Mouse (Mus musculus) liver, embryonic 16.5 days (tissue): ENCODE data around the gene Tusc2. TPM values are rescaled to one million over a fixed set of nuclear protein-coding genes. Genes with fewer than 3 reads are reported as not detected.
A peak's percentile ranks its signal among the peaks of the same experiment; 100 is the strongest.

Source experiments
- ATAC-seq: fragments of 200-750 bp; cut with Nextera tagmentation; 2 replicates; pipeline ENCODE4 v1.8.0; 2017; ENCODE audit warnings: low read depth, mild to moderate bottlenecking, moderate number of reproducible peaks, moderate library complexity
- H3K27ac ChIP-seq: fragments of 300-500 bp; sonication (generic); 2 replicates; pipeline ENCODE4 v1.5.1; 2014; ENCODE audit warnings: mild to moderate bottlenecking, low read length
- H3K27me3 ChIP-seq: fragments of 300-500 bp; sonication (generic); 2 replicates; pipeline ENCODE4 v1.6.1; 2014; ENCODE audit warnings: low read depth, low read length, mixed read lengths; ENCODE audit not compliant: control insufficient read depth, insufficient read depth
- H3K36me3 ChIP-seq: fragments of 300-500 bp; sonication (generic); 2 replicates; pipeline ENCODE4 v1.6.1; 2014; ENCODE audit warnings: mild to moderate bottlenecking; ENCODE audit not compliant: control insufficient read depth, insufficient read depth
- H3K4me1 ChIP-seq: fragments of 300-500 bp; sonication (generic); 2 replicates; pipeline ENCODE4 v1.6.1; 2014; ENCODE audit warnings: low read depth, low read length, mixed read lengths; ENCODE audit not compliant: control insufficient read depth
- H3K4me2 ChIP-seq: fragments of 300-500 bp; sonication (generic); 2 replicates; pipeline ENCODE4 v1.6.1; 2014; ENCODE audit warnings: low read depth, low read length, mixed read lengths
- H3K4me3 ChIP-seq: fragments of 300-500 bp; sonication (generic); 2 replicates; pipeline ENCODE4 v1.5.1; 2014; ENCODE audit warnings: low read depth, mild to moderate bottlenecking, low read length
- H3K9ac ChIP-seq: fragments of 300-500 bp; sonication (generic); 2 replicates; pipeline ENCODE4 v1.6.1; 2014; ENCODE audit warnings: low read depth, low read length
- H3K9me3 ChIP-seq: fragments of 300-500 bp; sonication (generic); replicated peaks from 2 replicates; pipeline ENCODE4 v1.6.1; 2016; ENCODE audit warnings: low read length; ENCODE audit not compliant: control insufficient read depth
- WGBS: fragments of 180-500 bp; shearing (Covaris S2); extraction: QIAGEN DNeasy Blood & Tissue Kit; methylation state at CpG from one replicate; pipeline ENCODE4 v1.1.7; 2014; ENCODE audit not compliant: insufficient replicate concordance; 5-methylcytosine and 5-hydroxymethylcytosine counted together
- polyA plus RNA-seq: library from polyadenylated mRNA; unstranded; fragments of >200 nt; fragmentation: Nextera tagmentation; extraction: Ambion mirVana; gene quantifications from 2 replicates; pipeline ENCODE4 v1.2.1, GENCODE M21; 2015

Gene Tusc2
- polyA plus RNA-seq, 1 experiment from 2014 or later: 29.4 TPM

GRCm38 (mm10) chr9:107598385-107598784 is 35.3 kb downstream of the Tusc2 start:
- peaks cover 16% of the 10 kb centered on the region for H3K36me3 ChIP-seq
- H3K4me3 ChIP-seq: no peak overlapping the region
- no peak overlapping the region for H3K4me2 ChIP-seq
- peak; percentile 33 for ATAC-seq
- no peaks in the 10 kb centered on the region for H3K27me3 ChIP-seq
- 53% methylated on average over 5 of the region's 5 CpGs for whole genome bisulfite sequencing
- H3K27ac ChIP-seq: no peak overlapping the region
- H3K9me3 ChIP-seq: no peaks in the 10 kb centered on the region
- no peak overlapping the region for H3K9ac ChIP-seq
- H3K4me1 ChIP-seq: peaks cover 13% of the 10 kb centered on the region

GRCm38 (mm10) chr9:107599433-107599832 is 36.4 kb downstream of the Tusc2 start:
- no peak overlapping the region for H3K4me3 ChIP-seq
- ATAC-seq: no peak
- no peaks in the 10 kb centered on the region for H3K9me3 ChIP-seq
- WGBS: 72% methylated on average over 9 of the region's 9 CpGs
- no peak overlapping the region for H3K9ac ChIP-seq
- H3K4me2 ChIP-seq: no peak overlapping the region
- H3K27ac ChIP-seq: no peak overlapping the region
- peaks cover 13% of the 10 kb centered on the region for H3K4me1 ChIP-seq
- H3K36me3 ChIP-seq: peaks cover 5% of the 10 kb centered on the region
- H3K27me3 ChIP-seq: no peaks in the 10 kb centered on the region; the same call in 1 of the 2 replicates

DNA sequence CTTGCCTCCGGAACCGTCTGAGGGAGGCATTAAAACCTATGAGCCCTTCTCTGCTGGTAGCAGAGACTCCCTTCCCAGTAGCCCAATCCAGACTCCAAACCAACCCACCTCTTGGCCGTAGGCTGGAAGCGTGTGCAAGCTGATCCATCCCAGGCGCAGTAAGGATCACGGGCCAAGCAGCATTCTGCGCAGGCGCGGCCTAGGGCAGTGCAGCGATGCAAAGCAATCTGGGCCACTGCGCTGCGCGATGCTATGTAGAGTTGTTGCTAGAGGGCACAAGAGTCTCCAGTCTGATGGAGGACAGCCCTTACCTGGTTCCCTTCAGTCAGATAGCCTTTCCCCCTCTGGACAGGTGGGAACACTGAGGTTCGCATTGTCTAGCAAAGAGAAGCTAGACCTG is 36.8 kb downstream of the Tusc2 start:
- no peaks in the 10 kb centered on the region; the same call in 1 of the 2 replicates for H3K27me3 ChIP-seq
- WGBS: 67% methylated on average over 14 of the region's 14 CpGs
- no peak overlapping the region for H3K9ac ChIP-seq
- peaks cover 2% of the 10 kb centered on the region; the same call in 1 of the 2 replicates for H3K36me3 ChIP-seq
- no peak for ATAC-seq
- peaks cover 15% of the 10 kb centered on the region for H3K4me1 ChIP-seq
- H3K4me2 ChIP-seq: no peak overlapping the region
- H3K4me3 ChIP-seq: no peak overlapping the region
- no peak overlapping the region for H3K27ac ChIP-seq
- no peaks in the 10 kb centered on the region for H3K9me3 ChIP-seq

DNA sequence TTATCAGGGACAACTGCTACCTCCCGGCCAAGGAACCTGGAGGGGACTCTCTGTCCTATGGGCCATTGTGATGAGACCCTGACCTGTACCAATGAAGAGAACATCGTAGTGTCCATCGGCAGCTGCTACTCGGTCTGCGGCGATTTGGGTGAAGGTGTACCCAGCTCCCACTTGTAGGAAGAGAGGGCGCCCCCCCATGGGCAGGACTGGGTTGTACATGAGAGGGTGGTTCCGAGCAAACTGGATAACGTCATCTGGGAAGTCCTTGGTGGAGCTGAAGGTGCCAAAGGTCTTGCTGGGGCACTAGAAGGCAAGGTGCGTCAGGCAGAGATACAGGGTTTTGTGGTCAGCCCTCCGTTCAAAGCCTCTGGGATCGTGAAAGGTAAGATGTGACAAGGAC is 37.7 kb downstream of the Tusc2 start:
- Histone ChIP-seq H3K9ac (no peak overlapping the region), H3K4me3 (no peak overlapping the region), H3K27ac (no peak overlapping the region), H3K36me3 (no peaks in the 10 kb centered on the region), H3K27me3 (no peaks in the 10 kb centered on the region; the same call in 1 of the 2 replicates), H3K9me3 (no peaks in the 10 kb centered on the region), H3K4me1 (peaks cover 21% of the 10 kb centered on the region), H3K4me2 (no peak overlapping the region)
- 61% methylated on average over 12 of the region's 12 CpGs for WGBS
- ATAC-seq: no peak

DNA sequence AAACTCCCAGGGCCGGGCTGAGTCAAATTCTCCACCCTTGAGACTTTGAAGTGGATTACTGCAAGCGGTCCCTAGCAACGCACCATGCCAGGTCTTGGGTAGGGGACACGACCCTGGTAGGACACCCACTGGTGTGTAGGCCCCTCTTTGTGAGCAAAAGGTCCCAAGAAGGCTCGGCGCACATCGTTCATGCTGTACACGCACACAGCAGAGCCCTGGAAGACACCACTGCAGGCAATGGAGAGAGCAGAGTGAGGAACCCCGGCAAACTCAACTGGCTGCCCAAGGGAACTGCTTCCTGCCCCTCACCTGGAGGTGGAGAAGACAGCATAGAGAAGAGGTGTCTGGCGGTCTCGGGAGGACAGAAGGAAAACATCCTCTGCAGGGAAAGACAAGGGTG is 38.2 kb downstream of the Tusc2 start:
- Histone ChIP-seq H3K36me3 (no peaks in the 10 kb centered on the region), H3K4me1 (peaks cover 21% of the 10 kb centered on the region), H3K9ac (no peak overlapping the region), H3K4me2 (no peak overlapping the region), H3K4me3 (no peak overlapping the region), H3K9me3 (no peaks in the 10 kb centered on the region), H3K27me3 (no peaks in the 10 kb centered on the region; the same call in 1 of the 2 replicates), H3K27ac (no peak overlapping the region)
- ATAC-seq: no peak
- 78% methylated on average over 11 of the region's 11 CpGs for WGBS

DNA sequence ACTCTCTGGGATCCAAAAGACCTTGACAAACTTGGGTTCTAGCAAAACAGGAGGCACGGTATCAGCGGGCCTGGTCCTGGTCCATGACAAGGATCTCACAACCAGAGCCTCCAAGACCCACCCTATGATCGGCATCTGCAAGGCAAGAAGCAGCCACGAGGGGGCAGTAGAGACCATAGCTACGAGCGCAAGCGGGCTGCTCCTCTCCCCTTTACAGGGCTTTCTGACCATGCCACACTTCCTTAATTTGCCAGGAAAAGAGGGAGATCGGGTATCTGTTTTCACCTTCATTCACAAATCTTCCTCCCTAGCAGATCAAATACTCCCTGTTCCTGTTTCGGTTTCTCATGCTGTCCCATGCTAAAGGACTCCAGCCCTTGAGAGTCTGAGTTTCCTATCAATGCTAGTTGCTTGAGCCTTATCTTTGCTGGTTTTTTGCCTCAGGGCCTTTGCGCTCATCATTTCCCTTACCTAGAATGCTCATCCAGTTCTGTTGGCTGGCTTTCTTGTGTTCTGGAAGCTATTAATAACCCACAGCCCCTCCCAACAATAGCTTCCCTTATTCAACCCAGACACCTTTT is 39.1 kb downstream of the Tusc2 start:
- no peaks in the 10 kb centered on the region for H3K36me3 ChIP-seq
- peaks cover 21% of the 10 kb centered on the region for H3K4me1 ChIP-seq
- H3K27me3 ChIP-seq: no peaks in the 10 kb centered on the region; the same call in 1 of the 2 replicates
- ATAC-seq: peak; percentile 49; the same call in 1 of the 2 replicates
- H3K9me3 ChIP-seq: no peaks in the 10 kb centered on the region
- H3K4me2 ChIP-seq: peak overlapping the region; percentile 27
- WGBS: 2% methylated on average over 10 of the region's 10 CpGs
- H3K27ac ChIP-seq: no peak overlapping the region
- H3K4me3 ChIP-seq: peak overlapping the region; percentile 8; the same call in 1 of the 2 replicates
- no peak overlapping the region for H3K9ac ChIP-seq

- Histone ChIP-seq H3K4me3 (no peak overlapping the region), H3K36me3 (no peaks in the 10 kb centered on the region), H3K4me1 (peaks cover 19% of the 10 kb centered on the region), H3K9ac (no peak overlapping the region), H3K27me3 (no peaks in the 10 kb centered on the region; the same call in 1 of the 2 replicates), H3K27ac (no peak overlapping the region), H3K4me2 (no peak overlapping the region), H3K9me3 (no peaks in the 10 kb centered on the region)
- 63% methylated on average over 6 of the region's 6 CpGs for WGBS
- ATAC-seq: no peak
Measured at GRCm38 (mm10) chr9:107603251-107603650, 40.2 kb downstream of the Tusc2 start.

DNA sequence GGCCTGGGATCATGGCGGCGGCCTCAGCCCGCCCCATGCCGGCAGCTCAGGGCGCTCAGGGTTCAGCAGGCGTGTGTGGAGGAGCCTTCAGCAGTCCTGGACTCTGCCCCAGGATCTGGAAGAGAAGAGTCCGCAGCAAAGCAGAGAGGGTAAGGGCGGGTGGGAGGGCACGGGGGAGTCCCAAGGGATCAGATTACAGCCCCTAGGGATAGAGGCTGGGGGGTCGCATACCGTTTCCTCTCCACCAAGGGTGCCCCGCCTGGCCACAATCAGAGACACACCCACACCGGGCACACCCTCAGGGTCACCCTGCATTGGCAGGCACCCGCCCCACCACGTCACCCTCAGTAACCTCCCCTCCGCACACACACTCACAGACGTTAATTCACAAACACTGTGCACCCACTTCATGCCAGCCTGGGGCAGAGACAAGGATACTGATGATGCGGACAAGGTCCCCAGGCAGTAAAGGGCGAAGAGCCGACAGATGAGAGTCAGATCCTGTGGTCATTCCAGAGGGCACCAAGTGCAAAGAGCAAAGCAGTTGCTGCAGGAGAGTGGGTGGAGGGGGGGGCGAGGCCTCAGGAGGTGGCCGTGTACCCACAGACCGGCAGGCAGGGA is 42.1 kb downstream of the Tusc2 start:
- WGBS: 43% methylated on average over 23 of the region's 23 CpGs
- Histone ChIP-seq H3K9ac (no peak overlapping the region), H3K36me3 (no peaks in the 10 kb centered on the region), H3K27ac (no peak overlapping the region), H3K4me1 (peaks cover 15% of the 10 kb centered on the region), H3K4me2 (no peak overlapping the region), H3K27me3 (no peaks in the 10 kb centered on the region; the same call in 1 of the 2 replicates), H3K4me3 (no peak overlapping the region), H3K9me3 (no peaks in the 10 kb centered on the region)
- no peak; the same call in 1 of the 2 replicates for ATAC-seq

DNA sequence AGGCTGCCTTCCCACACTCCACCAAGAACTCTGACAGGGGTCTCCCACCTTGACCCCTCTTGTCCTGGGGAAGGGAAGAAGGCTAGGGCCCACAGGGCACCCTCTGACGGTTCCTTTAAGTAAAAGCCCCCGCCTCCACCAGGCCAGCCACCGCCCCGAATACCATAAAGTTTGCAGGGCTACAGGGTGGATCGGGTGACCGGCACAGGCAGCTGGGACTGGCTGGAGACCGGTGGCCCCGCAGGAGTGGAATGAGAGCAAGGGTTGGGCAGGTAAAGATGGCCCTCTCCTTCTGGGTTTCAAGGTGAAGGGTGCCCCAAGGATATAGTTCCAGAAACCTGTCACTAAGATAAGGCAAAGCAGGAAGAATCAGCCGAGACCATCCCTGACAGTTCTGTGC is 43.5 kb downstream of the Tusc2 start:
- WGBS: 43% methylated on average over 9 of the region's 9 CpGs
- no peak overlapping the region for H3K9ac ChIP-seq

More for the DNA sequence above, 43.5 kb downstream of the Tusc2 start:
- H3K4me2 ChIP-seq: no peak overlapping the region
- no peak overlapping the region for H3K4me3 ChIP-seq
- no peaks in the 10 kb centered on the region for H3K9me3 ChIP-seq
- H3K27ac ChIP-seq: no peak overlapping the region
- H3K36me3 ChIP-seq: no peaks in the 10 kb centered on the region
- no peak for ATAC-seq
- H3K27me3 ChIP-seq: no peaks in the 10 kb centered on the region; the same call in 1 of the 2 replicates
- peaks cover 14% of the 10 kb centered on the region for H3K4me1 ChIP-seq
